ENCODE assay signal across 8 mouse cellular contexts in genomic region chr6:54460915-54461671, GRCm38 (mm10). TPM values are rescaled to one million over a fixed set of nuclear protein-coding genes. Genes with fewer than 3 reads are reported as not detected.
DNase-seq lines count a peak whose midpoint lies in the region; TF ChIP-seq lines count a peak whose summit lies in the region.

No protein-coding gene starts in this region.

- no peaks in the 10 kb centered on the region for H3K9me3 ChIP-seq in heart, embryonic 10.5 days

- 69% methylated on average over 13 of the region's 13 CpGs for WGBS in heart, embryonic 10.5 days

- peaks cover 48% of the 10 kb centered on the region for H3K4me1 ChIP-seq in heart, embryonic 10.5 days

- H3K27me3 ChIP-seq in heart, embryonic 10.5 days (ENCODE audit: insufficient read depth, poor library complexity, severe bottlenecking): no peaks in the 10 kb centered on the region

- H3K36me3 ChIP-seq in heart, embryonic 10.5 days: no peaks in the 10 kb centered on the region

- intact Hi-C loops in left cerebral cortex, postnatal 14 days (cut with DNase I): no loop called here

- peak overlapping the region; percentile 74 for H3K27ac ChIP-seq in layer of hippocampus, adult 2 months
- peak overlapping the region; percentile 38 for H3K27ac ChIP-seq in heart, embryonic 10.5 days

- peak; percentile 32 to 44 for DNase-seq in layer of hippocampus, adult 2 months (ENCODE audit: low spot score in 2 of 2)
- DNase-seq in layer of hippocampus, adult 9-10 months (ENCODE audit: low spot score): no peak
- peak; percentile 69 for DNase-seq in cerebellum, adult 9-10 months
- DNase-seq in heart, embryonic 10.5 days (ENCODE audit: low spot score): no peak
- peak; percentile 55 to 70 for DNase-seq in left cerebral cortex, postnatal 14 days (ENCODE audit: low spot score in 2 of 2)
- peak; percentile 50 for DNase-seq in right cerebral cortex, postnatal 4 days
- no peak for DNase-seq in embryo, embryonic 10 days (ENCODE audit: low spot score)
- no peak for DNase-seq in spleen, postnatal 36 days (ENCODE audit: low spot score in 2 of 2)

- no peak for TF ChIP-seq CTCF in layer of hippocampus, adult 2 months (conservative IDR thresholded peaks at IDR 0.05)

- no peak overlapping the region for H3K4me3 ChIP-seq in layer of hippocampus, adult 2 months
- no peak overlapping the region for H3K4me3 ChIP-seq in heart, embryonic 10.5 days

RNA-seq across cellular contexts. Expression of gene Wipf3, which starts 31.7 kb away (rescaled TPM):
- total RNA-seq in layer of hippocampus, adult 2 months (2021): 100 to 1,000 TPM; 399 to 401 TPM
- polyA plus RNA-seq in heart, embryonic 10.5 days (2016; fragmentation: Nextera tagmentation; extraction: Ambion mirVana): 1.0 and 1.8 TPM in 2 replicates
- total RNA-seq in left cerebral cortex, postnatal 14 days (2021): 10 to 100 TPM; 51.9 to 62.1 TPM

Comparison
In these comparisons a context has a peak if more than half of its experiments do, and no peak if none do; other contexts are left out.
1. DNase-seq: peak in layer of hippocampus, adult 2 months (2 of 2), cerebellum, adult 9-10 months (single experiment), left cerebral cortex, postnatal 14 days (2 of 2) and right cerebral cortex, postnatal 4 days (single experiment); none in layer of hippocampus, adult 9-10 months (single experiment), heart, embryonic 10.5 days (single experiment), embryo, embryonic 10 days (single experiment) and spleen, postnatal 36 days (0 of 2).
2. RNA of gene Wipf3, which starts 31.7 kb away (total RNA-seq): 399 to 401 TPM in layer of hippocampus, adult 2 months; 51.9 to 62.1 TPM in left cerebral cortex, postnatal 14 days; every median in the first group is over 4 times any median in the second.